Mouse (Mus musculus): ENCODE results near the gene Poldip3.

The Poldip3 gene

DNA sequence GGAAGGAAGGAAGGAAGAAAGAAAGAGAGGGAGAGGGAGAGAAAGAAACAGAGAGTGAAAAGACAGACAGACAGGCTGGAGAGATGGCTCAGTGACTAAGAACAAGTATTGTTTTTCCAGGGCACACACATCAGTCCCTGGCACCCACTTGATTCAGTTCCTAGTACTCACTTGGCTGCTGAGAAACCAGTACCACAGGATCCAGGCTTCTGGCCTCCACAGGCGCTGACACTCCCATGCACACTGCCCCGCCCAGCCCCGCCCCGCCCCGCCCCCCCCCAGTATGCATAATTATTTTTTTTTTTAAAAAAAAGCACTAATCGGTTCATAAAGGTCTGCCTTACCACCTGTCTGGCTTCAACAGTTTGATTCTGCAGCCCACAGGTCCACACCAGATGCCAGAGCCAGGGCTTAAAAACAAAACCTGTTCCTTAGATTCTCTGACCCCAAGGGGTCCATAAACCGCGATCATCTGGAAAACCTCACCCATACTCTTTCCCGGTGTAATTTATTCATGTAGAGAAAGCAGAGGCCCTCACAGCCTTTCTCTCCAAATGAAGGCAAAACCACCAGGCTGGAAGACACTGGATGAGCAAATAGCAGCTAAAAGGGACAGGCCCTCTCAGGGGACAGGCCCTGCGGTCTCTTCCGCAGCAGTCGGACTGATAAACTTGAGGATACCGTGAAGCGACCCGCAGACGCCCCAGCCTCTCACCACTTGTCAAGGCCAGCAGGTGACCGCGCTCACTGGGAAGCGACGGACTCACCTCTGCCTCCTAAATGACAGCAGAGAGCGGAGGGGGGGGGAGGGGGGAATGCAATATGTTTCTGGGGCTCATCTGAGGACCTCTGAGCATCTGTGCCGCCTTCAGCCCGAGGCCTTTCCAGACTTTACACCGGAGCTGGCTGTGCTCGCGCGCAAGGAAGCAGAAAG is 60.4 kb downstream of the Poldip3 start:
- DNase-seq (ENCODE audit: low spot score in 2 of 2): no peak

DNA sequence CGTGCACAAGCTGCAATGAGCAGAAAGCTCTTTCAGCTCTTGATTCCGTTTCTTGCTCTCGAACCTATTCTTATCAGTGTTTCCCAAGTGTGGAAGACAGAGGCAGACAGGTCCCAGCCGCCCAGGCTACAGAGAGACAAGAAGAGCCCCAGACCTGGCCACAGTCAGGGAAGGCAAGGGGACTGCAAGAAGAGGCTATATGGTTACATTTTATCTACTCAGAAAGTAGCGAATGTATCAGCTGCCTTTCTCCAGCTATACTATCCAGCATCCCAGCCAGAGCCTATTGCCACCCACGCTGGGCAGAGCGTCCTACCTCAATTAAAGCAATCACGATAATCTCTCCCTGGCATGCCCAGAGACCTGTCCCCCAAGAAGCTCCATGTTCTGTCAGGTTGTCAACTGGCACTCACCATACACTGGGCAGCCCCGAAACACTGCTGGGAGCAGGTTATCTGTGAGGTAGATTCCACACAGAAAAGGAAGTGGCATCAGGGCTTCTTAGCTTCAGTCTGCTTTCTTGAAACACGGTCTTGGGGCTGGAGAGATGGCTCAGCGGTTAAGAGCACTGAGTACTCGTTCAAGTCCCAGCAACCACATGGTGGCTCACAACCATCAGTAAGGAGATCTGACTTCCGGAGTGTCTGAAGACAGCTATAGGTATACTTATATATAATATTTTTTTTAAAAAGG is 62.4 kb downstream of the Poldip3 start:
- no peak for DNase-seq (ENCODE audit: low spot score in 2 of 2)

DNA sequence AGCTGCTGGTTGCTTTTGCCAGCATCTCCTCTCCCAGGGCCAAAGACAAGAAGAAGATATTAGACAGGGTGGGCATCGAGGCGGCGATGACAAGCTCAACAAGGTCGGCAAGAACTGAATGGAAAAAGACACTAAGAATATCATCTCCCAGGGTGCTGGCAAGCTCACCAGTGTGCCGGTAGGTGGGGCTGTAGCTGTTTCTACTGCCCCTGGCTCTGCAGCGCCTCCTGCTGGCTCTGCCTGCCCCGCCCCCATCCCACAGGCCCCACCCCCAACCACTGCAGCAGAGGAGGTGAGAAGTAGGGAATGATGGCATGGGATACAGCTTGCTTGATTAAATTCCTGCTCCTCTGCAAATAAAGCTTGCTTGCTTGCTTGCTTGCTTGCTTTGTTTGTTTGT is 63.3 kb downstream of the Poldip3 start:
- no peak for DNase-seq (ENCODE audit: low spot score in 2 of 2)

DNA sequence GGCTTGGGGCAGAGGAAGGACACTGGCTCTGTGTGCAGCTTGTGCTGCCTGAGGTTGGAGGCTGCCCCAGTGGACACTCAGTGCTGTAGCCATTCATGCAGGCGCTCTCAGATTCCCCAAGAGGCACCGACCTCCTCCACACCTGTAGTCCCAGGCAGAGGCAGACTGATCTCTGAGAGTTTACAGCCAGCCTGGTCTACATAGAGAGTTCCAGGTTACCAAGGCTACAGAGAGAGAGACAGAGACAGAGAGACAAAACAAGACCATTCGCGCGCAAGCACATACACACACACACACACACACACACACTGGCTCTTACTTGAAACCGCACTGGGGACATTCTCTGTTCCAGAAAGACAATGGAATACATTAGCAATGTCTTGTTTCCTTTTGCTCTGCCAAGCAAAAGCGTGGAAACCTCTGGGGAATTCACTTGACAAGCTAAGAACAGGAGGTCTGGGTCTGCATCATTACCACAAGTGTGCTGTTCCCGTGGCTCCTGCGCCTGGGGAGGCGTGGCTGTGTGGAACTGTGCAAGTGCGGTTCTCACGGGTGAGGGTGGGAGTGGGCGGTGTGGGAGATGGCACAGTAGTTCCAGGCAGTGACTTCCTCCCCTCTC is 65.1 kb downstream of the Poldip3 start:
- DNase-seq (ENCODE audit: low spot score in 2 of 2): peak; percentile 58 to 64

DNA sequence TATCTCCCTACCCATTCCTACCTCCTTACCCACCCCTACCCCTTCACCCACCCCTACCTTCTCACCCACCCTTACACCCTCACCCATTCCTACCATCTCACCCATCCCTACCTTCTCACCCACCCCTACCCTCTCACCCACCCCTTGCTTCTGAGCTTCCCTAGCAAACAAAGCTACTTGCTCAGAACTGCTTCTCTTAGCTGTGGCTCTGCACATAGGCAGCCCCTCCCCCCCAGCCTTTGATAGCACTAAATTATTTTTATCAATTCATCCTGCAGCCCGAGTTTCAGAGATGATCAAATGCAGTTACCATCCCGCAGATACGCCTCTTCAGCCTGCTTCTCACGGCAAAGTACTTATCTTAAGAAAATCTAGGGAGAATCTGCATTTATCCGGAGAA is 65.7 kb downstream of the Poldip3 start:
- peak; percentile 73 to 76 for DNase-seq (ENCODE audit: low spot score in 2 of 2)

All from right cerebral cortex, postnatal 10 days (tissue).